Mouse (Mus musculus) MEL (cell line): ENCODE results near the gene Mcm2. TPM values are rescaled to one million over a fixed set of nuclear protein-coding genes. Genes with fewer than 3 reads are reported as not detected.

Experiments
- DNase-seq: peaks from one replicate; pipeline ENCODE4 v3.0.0; 2011; ENCODE audit warnings: low read depth, low spot score
- H3K27ac ChIP-seq: 2 replicates; pipeline ENCODE4 v1.5.1; 2012; ENCODE audit warnings: low read depth, mild to moderate bottlenecking, control low read depth, low read length, moderate library complexity; ENCODE audit not compliant: control insufficient read depth
- H3K27me3 ChIP-seq, 2 experiments: fragments of 150-350 bp in 1 of 2; sonication (generic) in 1 of 2; 2 replicates each; pipeline ENCODE4 v1.6.1; 2012; ENCODE audit warnings: low read length in 2 of 2, mild to moderate bottlenecking in 2 of 2, improper control_type of control experiment in 1 of 2, moderate library complexity in 1 of 2; ENCODE audit not compliant: insufficient read depth in 2 of 2, control insufficient read depth in 1 of 2
- H3K36me3 ChIP-seq, 2 experiments: 2 replicates each; pipeline ENCODE4 v1.6.1; 2012 to 2014; ENCODE audit warnings: low read length in 2 of 2, improper control_type of control experiment in 1 of 2, inconsistent platforms in 1 of 2, mild to moderate bottlenecking in 1 of 2; ENCODE audit not compliant: insufficient read depth in 2 of 2, control insufficient read depth in 1 of 2
- H3K4me1 ChIP-seq, 2 experiments: fragments of 150-350 bp in 1 of 2; sonication (generic) in 1 of 2; 2 replicates each; pipeline ENCODE4 v1.6.1; 2012; ENCODE audit warnings: low read length in 2 of 2, improper control_type of control experiment in 1 of 2, mild to moderate bottlenecking in 1 of 2; ENCODE audit not compliant: insufficient read depth in 2 of 2, control insufficient read depth in 1 of 2
- H3K4me3 ChIP-seq, 2 experiments: fragments of 150-350 bp in 1 of 2; sonication (generic) in 1 of 2; 2 replicates each; pipeline ENCODE4 v1.5.1; 2012; ENCODE audit warnings: low read depth in 2 of 2, low read length in 2 of 2, mild to moderate bottlenecking in 2 of 2, moderate library complexity in 2 of 2, control low read depth in 1 of 2, improper control_type of control experiment in 1 of 2; ENCODE audit not compliant: control insufficient read depth in 1 of 2, insufficient read depth in 1 of 2
- H3K79me2 ChIP-seq: 2 replicates; pipeline ENCODE4 v1.6.1; 2012; ENCODE audit warnings: mild to moderate bottlenecking, low read length, moderate library complexity; ENCODE audit not compliant: control insufficient read depth, poor library complexity, insufficient read depth
- H3K9ac ChIP-seq: 2 replicates; pipeline ENCODE4 v1.6.1; 2012; ENCODE audit warnings: low read depth, mild to moderate bottlenecking, control low read depth, low read length, moderate library complexity; ENCODE audit not compliant: control insufficient read depth, poor library complexity, severe bottlenecking
- H3K9me3 ChIP-seq: fragments of 150-350 bp; sonication (generic); replicated peaks from 2 replicates; pipeline ENCODE4 v1.6.1; 2012; ENCODE audit warnings: mild to moderate bottlenecking, low read length, improper control_type of control experiment, moderate library complexity; ENCODE audit not compliant: insufficient read depth
- CHD2 ChIP-seq: IDR thresholded peaks from 2 replicates; pipeline ENCODE4 v1.6.1; 2011; ENCODE audit warnings: low read length, improper control_type of control experiment
- CTCF ChIP-seq, 3 experiments: IDR thresholded peaks in 2 of 3; conservative IDR thresholded peaks in 1 of 3; 2 replicates each; pipeline ENCODE4 v1.5.1; 2011 to 2012; ENCODE audit warnings: low read length in 3 of 3, low read depth in 2 of 3, mild to moderate bottlenecking in 2 of 3, improper control_type of control experiment in 1 of 3, inconsistent platforms in 1 of 3, mixed read lengths in 1 of 3, moderate library complexity in 1 of 3; ENCODE audit not compliant: control insufficient read depth in 1 of 3, insufficient read depth in 1 of 3, poor library complexity in 1 of 3, severe bottlenecking in 1 of 3
- ELF1 ChIP-seq: IDR thresholded peaks from 2 replicates; pipeline ENCODE4 v1.6.1; 2014; ENCODE audit warnings: low read depth, mild to moderate bottlenecking, inconsistent platforms, low read length, improper control_type of control experiment, moderate library complexity
- JUND ChIP-seq: IDR thresholded peaks from 2 replicates; pipeline ENCODE4 v1.6.1; 2011; ENCODE audit warnings: low read depth, mild to moderate bottlenecking, improper control_type of control experiment, low read length
- MAZ ChIP-seq: IDR thresholded peaks from 2 replicates; pipeline ENCODE4 v1.6.1; 2012; ENCODE audit warnings: low read depth, mild to moderate bottlenecking, inconsistent platforms, low read length, improper control_type of control experiment
- MXI1 ChIP-seq: IDR thresholded peaks from 2 replicates; pipeline ENCODE4 v1.6.1; 2011; ENCODE audit warnings: mild to moderate bottlenecking, low read depth, low read length, improper control_type of control experiment
- POLR2AphosphoS2 ChIP-seq: IDR thresholded peaks from 2 replicates; pipeline ENCODE4 v1.6.1; 2011; ENCODE audit warnings: low read length, improper control_type of control experiment
- RAD21 ChIP-seq: IDR thresholded peaks from 2 replicates; pipeline ENCODE4 v1.6.1; 2011; ENCODE audit warnings: mild to moderate bottlenecking, low read depth, low read length, improper control_type of control experiment
- SIN3A ChIP-seq: IDR thresholded peaks from 2 replicates; pipeline ENCODE4 v1.6.1; 2012; ENCODE audit warnings: low read length, improper control_type of control experiment, inconsistent platforms
- SMC3 ChIP-seq: IDR thresholded peaks from 2 replicates; pipeline ENCODE4 v1.6.1; 2011; ENCODE audit warnings: low read depth, low read length, improper control_type of control experiment
- TBP ChIP-seq: IDR thresholded peaks from 2 replicates; pipeline ENCODE4 v1.8.0; 2011; ENCODE audit warnings: low read depth, low read length, improper control_type of control experiment
- TCF12 ChIP-seq: IDR thresholded peaks from 2 replicates; pipeline ENCODE4 v1.6.1; 2014; ENCODE audit warnings: low read depth, mild to moderate bottlenecking, inconsistent platforms, low read length, improper control_type of control experiment, moderate library complexity
- ZC3H11A ChIP-seq: IDR thresholded peaks from 2 replicates; pipeline ENCODE4 v1.6.1; 2012; ENCODE audit warnings: low read depth, mild to moderate bottlenecking, inconsistent platforms, low read length, improper control_type of control experiment
- ZMIZ1 ChIP-seq: IDR thresholded peaks from 2 replicates; pipeline ENCODE4 v1.6.1; 2012; ENCODE audit warnings: low read depth, mild to moderate bottlenecking, inconsistent platforms, low read length, improper control_type of control experiment, moderate library complexity
- polyA plus RNA-seq, 2 experiments: library from polyadenylated mRNA; stranded (reverse) in 1 of 2; unstranded in 1 of 2; fragments of >175 nt in 1 of 2; fragments of >200 nt in 1 of 2; gene quantifications; 2 replicates each; pipeline versions ENCODE4 v1.2.1 to v1.2.4; 2012; ENCODE audit warnings: low replicate concordance in 2 of 2, low read depth in 1 of 2; ENCODE audit not compliant: insufficient read length in 2 of 2, insufficient read depth in 1 of 2, missing spikeins in 1 of 2
- total RNA-seq: library from RNA; depleted of rRNA; stranded (reverse); fragments of 300-350 nt; gene quantifications from 2 replicates; pipeline ENCODE4 v1.2.3, GENCODE M21; 2012

Gene Mcm2
- total and polyA plus RNA-seq, 3 experiments = 110 to 268 (median 242) TPM

GRCm38 (mm10) chr6:88850034-88850433, 48.5 kb downstream of the Mcm2 start:
- H3K4me1 ChIP-seq = no peaks in the 10 kb centered on the region
- no peak overlapping the region for H3K9ac ChIP-seq
- TF ChIP-seq CTCF (IDR thresholded peaks at IDR 0.05 in 2 of 3, conservative IDR thresholded peaks at IDR 0.05 in 1 of 3; ENCODE audit: control insufficient read depth in 1 of 3, insufficient read depth in 1 of 3, low read depth in 2 of 3, low read length in 3 of 3, poor library complexity in 1 of 3, severe bottlenecking in 1 of 3) (peak in 1 of 3 experiments; percentile 6; a peak in 1 of 6 replicates), JUND (no peak)
- H3K36me3 ChIP-seq = no peaks in the 10 kb centered on the region
- no peaks in the 10 kb centered on the region for H3K9me3 ChIP-seq
- H3K79me2 ChIP-seq = no peaks in the 10 kb centered on the region
- peaks cover 12 to 18% of the 10 kb centered on the region in 2 experiments for H3K27me3 ChIP-seq
- no peak overlapping the region for H3K27ac ChIP-seq
- H3K4me3 ChIP-seq = no peak overlapping the region
- DNase-seq = no peak

DNA sequence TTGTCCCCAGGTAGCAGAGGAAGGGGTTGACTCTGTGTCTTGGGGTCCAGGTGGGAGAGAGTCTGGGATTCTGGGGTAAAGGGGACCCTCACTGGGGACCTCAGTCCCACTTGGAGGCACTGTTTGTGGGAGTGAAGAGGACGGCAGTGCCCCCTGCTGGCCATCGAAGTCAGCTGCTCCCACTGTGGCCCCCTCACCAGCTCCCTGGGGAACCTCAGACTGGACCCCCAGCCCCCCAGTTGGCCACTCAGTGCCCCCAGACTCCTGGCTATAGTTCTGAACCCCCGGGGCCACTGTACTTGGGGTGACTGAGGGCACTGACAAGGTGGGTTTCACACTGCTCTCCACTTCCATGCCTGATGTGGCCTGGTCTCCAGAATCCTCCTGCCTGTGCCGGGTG, 49.3 kb downstream of the Mcm2 start:
- DNase-seq = peak; percentile 31

GRCm38 (mm10) chr6:88847571-88847970, 51.0 kb downstream of the Mcm2 start:
- TF ChIP-seq TBP (no peak), CHD2 (no peak), ELF1 (no peak), ZMIZ1 (no peak), TCF12 (no peak), RAD21 (no peak), POLR2AphosphoS2 (no peak), MXI1 (no peak)
- no peak overlapping the region for H3K9ac ChIP-seq
- H3K36me3 ChIP-seq = no peaks in the 10 kb centered on the region
- DNase-seq = no peak
- H3K4me1 ChIP-seq = peaks cover 0 to 2% of the 10 kb centered on the region in 2 experiments; a peak in 2 of 4 replicates
- no peaks in the 10 kb centered on the region for H3K9me3 ChIP-seq
- peaks cover 7 to 8% of the 10 kb centered on the region in 2 experiments for H3K27me3 ChIP-seq
- H3K27ac ChIP-seq = no peak overlapping the region
- no peaks in the 10 kb centered on the region for H3K79me2 ChIP-seq
- no peak overlapping the region for H3K4me3 ChIP-seq

More for the DNA sequence above, 49.3 kb downstream of the Mcm2 start:
- Histone ChIP-seq H3K27me3 (peaks cover 11 to 12% of the 10 kb centered on the region in 2 experiments), H3K36me3 (no peaks in the 10 kb centered on the region), H3K4me3 (no peak overlapping the region), H3K9me3 (no peaks in the 10 kb centered on the region), H3K9ac (no peak overlapping the region), H3K27ac (no peak overlapping the region), H3K79me2 (no peaks in the 10 kb centered on the region), H3K4me1 (no peaks in the 10 kb centered on the region)
- no peak for TF ChIP-seq SIN3A
- 0 out of 2 replicates have a peak, but pooled peaks have one; percentile 20 for TF ChIP-seq MAZ
- peak; percentile 45 for TF ChIP-seq RAD21
- TF ChIP-seq TCF12 = no peak
- peak; percentile 61 for TF ChIP-seq SMC3
- TF ChIP-seq CTCF (IDR thresholded peaks at IDR 0.05 in 2 of 3, conservative IDR thresholded peaks at IDR 0.05 in 1 of 3; ENCODE audit: control insufficient read depth in 1 of 3, insufficient read depth in 1 of 3, low read depth in 2 of 3, low read length in 3 of 3, poor library complexity in 1 of 3, severe bottlenecking in 1 of 3) = peak; percentile 57 to 87 (median 60)
- peak; percentile 24; the same call in 1 of the 2 replicates for TF ChIP-seq ZC3H11A
